Mouse (Mus musculus): ENCODE results near the gene Syde2. TPM values are rescaled to one million over a fixed set of nuclear protein-coding genes. Genes with fewer than 3 reads are reported as not detected.
A peak's percentile ranks its signal among the peaks of the same experiment; 100 is the strongest.

Syde2 gene
- polyA plus RNA-seq, 1 experiment from 2014 or later = 1.1 TPM

- Histone ChIP-seq H3K4me1 (ENCODE audit: control insufficient read depth, insufficient read depth, low read length) (no peaks in the 10 kb centered on the region), H3K27me3 (ENCODE audit: control insufficient read depth, insufficient read depth, low read length) (no peaks in the 10 kb centered on the region), H3K36me3 (ENCODE audit: control insufficient read depth, insufficient read depth, low read length) (no peaks in the 10 kb centered on the region), H3K9me3 (ENCODE audit: control insufficient read depth, low read length) (no peaks in the 10 kb centered on the region), H3K4me3 (ENCODE audit: low read depth, low read length) (no peak overlapping the region), H3K27ac (ENCODE audit: low read depth, low read length) (no peak overlapping the region), H3K4me2 (ENCODE audit: low read depth) (no peak overlapping the region), H3K9ac (ENCODE audit: low read length) (no peak overlapping the region)
- DNase-seq (ENCODE audit: low spot score) = no peak
- no peak for ATAC-seq (ENCODE audit: insufficient read depth, low FRiP score, low TSS enrichment)
- WGBS = 84% methylated on average over 3 of the region's 3 CpGs
These were observed 41.6 kb downstream of the Syde2 start for GRCm38 (mm10) chr3:146029234-146029633.

GRCm38 (mm10) chr3:146030255-146030836 is 42.7 kb downstream of the Syde2 start:
- 36% methylated on average over 5 of the region's 5 CpGs for WGBS
- no peaks in the 10 kb centered on the region for H3K9me3 ChIP-seq (ENCODE audit: control insufficient read depth, low read length)
- H3K27ac ChIP-seq (ENCODE audit: low read depth, low read length) = no peak overlapping the region
- H3K36me3 ChIP-seq (ENCODE audit: control insufficient read depth, insufficient read depth, low read length) = no peaks in the 10 kb centered on the region
- H3K9ac ChIP-seq (ENCODE audit: low read length) = no peak overlapping the region
- no peak overlapping the region for H3K4me2 ChIP-seq (ENCODE audit: low read depth)
- ATAC-seq (ENCODE audit: insufficient read depth, low FRiP score, low TSS enrichment) = no peak
- H3K4me1 ChIP-seq (ENCODE audit: control insufficient read depth, insufficient read depth, low read length) = no peaks in the 10 kb centered on the region
- H3K4me3 ChIP-seq (ENCODE audit: low read depth, low read length) = no peak overlapping the region
- no peak for DNase-seq (ENCODE audit: low spot score)
- no peaks in the 10 kb centered on the region for H3K27me3 ChIP-seq (ENCODE audit: control insufficient read depth, insufficient read depth, low read length)

GRCm38 (mm10) chr3:146032976-146033375 is 45.3 kb downstream of the Syde2 start:
- no peaks in the 10 kb centered on the region for H3K4me1 ChIP-seq (ENCODE audit: control insufficient read depth, insufficient read depth, low read length)
- 83% methylated on average over 5 of the region's 5 CpGs for WGBS
- no peak overlapping the region for H3K4me2 ChIP-seq (ENCODE audit: low read depth)
- no peak overlapping the region for H3K4me3 ChIP-seq (ENCODE audit: low read depth, low read length)
- H3K27ac ChIP-seq (ENCODE audit: low read depth, low read length) = no peak overlapping the region
- no peaks in the 10 kb centered on the region for H3K27me3 ChIP-seq (ENCODE audit: control insufficient read depth, insufficient read depth, low read length)
- no peaks in the 10 kb centered on the region for H3K9me3 ChIP-seq (ENCODE audit: control insufficient read depth, low read length)
- no peak overlapping the region for H3K9ac ChIP-seq (ENCODE audit: low read length)
- H3K36me3 ChIP-seq (ENCODE audit: control insufficient read depth, insufficient read depth, low read length) = no peaks in the 10 kb centered on the region
- ATAC-seq (ENCODE audit: insufficient read depth, low FRiP score, low TSS enrichment) (no peak), DNase-seq (ENCODE audit: low spot score) (no peak)

- WGBS = 57% methylated on average over 15 of the region's 15 CpGs
- no peak for DNase-seq (ENCODE audit: low spot score)
These were observed 50.2 kb downstream of the Syde2 start for GRCm38 (mm10) chr3:146037906-146038305.

GRCm38 (mm10) chr3:146039132-146039903 is 51.6 kb downstream of the Syde2 start:
- Histone ChIP-seq H3K4me2 (ENCODE audit: low read depth) (no peak overlapping the region), H3K9ac (ENCODE audit: low read length) (no peak overlapping the region), H3K27ac (ENCODE audit: low read depth, low read length) (no peak overlapping the region), H3K4me3 (ENCODE audit: low read depth, low read length) (no peak overlapping the region), H3K27me3 (ENCODE audit: control insufficient read depth, insufficient read depth, low read length) (no peaks in the 10 kb centered on the region), H3K9me3 (ENCODE audit: control insufficient read depth, low read length) (no peaks in the 10 kb centered on the region), H3K36me3 (ENCODE audit: control insufficient read depth, insufficient read depth, low read length) (no peaks in the 10 kb centered on the region), H3K4me1 (ENCODE audit: control insufficient read depth, insufficient read depth, low read length) (no peaks in the 10 kb centered on the region)
- 75% methylated on average over 12 of the region's 12 CpGs for WGBS
- DNase-seq (ENCODE audit: low spot score) (no peak), ATAC-seq (ENCODE audit: insufficient read depth, low FRiP score, low TSS enrichment) (no peak)

More at GRCm38 (mm10) chr3:146037906-146038305, 50.2 kb downstream of the Syde2 start:
- Histone ChIP-seq H3K4me3 (ENCODE audit: low read depth, low read length) (no peak overlapping the region), H3K27me3 (ENCODE audit: control insufficient read depth, insufficient read depth, low read length) (no peaks in the 10 kb centered on the region), H3K4me2 (ENCODE audit: low read depth) (no peak overlapping the region), H3K9me3 (ENCODE audit: control insufficient read depth, low read length) (no peaks in the 10 kb centered on the region), H3K27ac (ENCODE audit: low read depth, low read length) (no peak overlapping the region), H3K4me1 (ENCODE audit: control insufficient read depth, insufficient read depth, low read length) (no peaks in the 10 kb centered on the region), H3K9ac (ENCODE audit: low read length) (no peak overlapping the region), H3K36me3 (ENCODE audit: control insufficient read depth, insufficient read depth, low read length) (no peaks in the 10 kb centered on the region)
- ATAC-seq (ENCODE audit: insufficient read depth, low FRiP score, low TSS enrichment) = no peak

- H3K9me3 ChIP-seq (ENCODE audit: control insufficient read depth, low read length) = no peaks in the 10 kb centered on the region
- no peak for DNase-seq (ENCODE audit: low spot score)
- H3K4me3 ChIP-seq (ENCODE audit: low read depth, low read length) = no peak overlapping the region
- no peaks in the 10 kb centered on the region for H3K36me3 ChIP-seq (ENCODE audit: control insufficient read depth, insufficient read depth, low read length)
- H3K4me2 ChIP-seq (ENCODE audit: low read depth) = no peak overlapping the region
- no peak overlapping the region for H3K27ac ChIP-seq (ENCODE audit: low read depth, low read length)
- no peak overlapping the region for H3K9ac ChIP-seq (ENCODE audit: low read length)
- 89% methylated on average over 11 of the region's 11 CpGs for WGBS
- no peaks in the 10 kb centered on the region for H3K4me1 ChIP-seq (ENCODE audit: control insufficient read depth, insufficient read depth, low read length)
- ATAC-seq (ENCODE audit: insufficient read depth, low FRiP score, low TSS enrichment) = no peak
- no peaks in the 10 kb centered on the region for H3K27me3 ChIP-seq (ENCODE audit: control insufficient read depth, insufficient read depth, low read length)
These were observed 53.7 kb downstream of the Syde2 start for GRCm38 (mm10) chr3:146041382-146041781.

GRCm38 (mm10) chr3:146044977-146045376 is 57.3 kb downstream of the Syde2 start:
- no peak overlapping the region for H3K4me3 ChIP-seq (ENCODE audit: low read depth, low read length)
- no peaks in the 10 kb centered on the region for H3K4me1 ChIP-seq (ENCODE audit: control insufficient read depth, insufficient read depth, low read length)
- no peaks in the 10 kb centered on the region for H3K9me3 ChIP-seq (ENCODE audit: control insufficient read depth, low read length)
- no peak overlapping the region for H3K27ac ChIP-seq (ENCODE audit: low read depth, low read length)
- DNase-seq (ENCODE audit: low spot score) (no peak), ATAC-seq (ENCODE audit: insufficient read depth, low FRiP score, low TSS enrichment) (no peak)
- H3K9ac ChIP-seq (ENCODE audit: low read length) = no peak overlapping the region
- H3K4me2 ChIP-seq (ENCODE audit: low read depth) = no peak overlapping the region
- H3K27me3 ChIP-seq (ENCODE audit: control insufficient read depth, insufficient read depth, low read length) = no peaks in the 10 kb centered on the region
- WGBS = 72% methylated on average over 11 of the region's 11 CpGs
- no peaks in the 10 kb centered on the region for H3K36me3 ChIP-seq (ENCODE audit: control insufficient read depth, insufficient read depth, low read length)

- no peaks in the 10 kb centered on the region for H3K36me3 ChIP-seq (ENCODE audit: control insufficient read depth, insufficient read depth, low read length)
- H3K4me2 ChIP-seq (ENCODE audit: low read depth) = no peak overlapping the region
- H3K4me1 ChIP-seq (ENCODE audit: control insufficient read depth, insufficient read depth, low read length) = no peaks in the 10 kb centered on the region
- no peak for ATAC-seq (ENCODE audit: insufficient read depth, low FRiP score, low TSS enrichment)
- H3K4me3 ChIP-seq (ENCODE audit: low read depth, low read length) = no peak overlapping the region
- no peak overlapping the region for H3K9ac ChIP-seq (ENCODE audit: low read length)
- H3K9me3 ChIP-seq (ENCODE audit: control insufficient read depth, low read length) = no peaks in the 10 kb centered on the region
- H3K27ac ChIP-seq (ENCODE audit: low read depth, low read length) = no peak overlapping the region
- DNase-seq (ENCODE audit: low spot score) = no peak
- WGBS = 84% methylated on average over 11 of the region's 11 CpGs
- H3K27me3 ChIP-seq (ENCODE audit: control insufficient read depth, insufficient read depth, low read length) = no peaks in the 10 kb centered on the region
These were observed 58.4 kb downstream of the Syde2 start for GRCm38 (mm10) chr3:146046076-146046475.

- Histone ChIP-seq H3K9ac (ENCODE audit: low read length) (no peak overlapping the region), H3K36me3 (ENCODE audit: control insufficient read depth, insufficient read depth, low read length) (no peaks in the 10 kb centered on the region), H3K9me3 (ENCODE audit: control insufficient read depth, low read length) (no peaks in the 10 kb centered on the region), H3K27ac (ENCODE audit: low read depth, low read length) (no peak overlapping the region), H3K4me3 (ENCODE audit: low read depth, low read length) (no peak overlapping the region), H3K27me3 (ENCODE audit: control insufficient read depth, insufficient read depth, low read length) (no peaks in the 10 kb centered on the region), H3K4me2 (ENCODE audit: low read depth) (no peak overlapping the region), H3K4me1 (ENCODE audit: control insufficient read depth, insufficient read depth, low read length) (no peaks in the 10 kb centered on the region)
- ATAC-seq (ENCODE audit: insufficient read depth, low FRiP score, low TSS enrichment) (no peak), DNase-seq (ENCODE audit: low spot score) (peak; percentile 40)
- WGBS = 23% methylated on average over 15 of the region's 15 CpGs
These were observed 60.1 kb downstream of the Syde2 start for GRCm38 (mm10) chr3:146047704-146048207.

Measured in neural tube, embryonic 11.5 days (tissue).